Mouse (Mus musculus): ENCODE data around the gene Ppp6r2. TPM values are rescaled to one million over a fixed set of nuclear protein-coding genes. Genes with fewer than 3 reads are reported as not detected.

The Ppp6r2 gene
- total RNA-seq, 2 experiments from 2014 or later, result 64.2 to 70.0 TPM

DNA sequence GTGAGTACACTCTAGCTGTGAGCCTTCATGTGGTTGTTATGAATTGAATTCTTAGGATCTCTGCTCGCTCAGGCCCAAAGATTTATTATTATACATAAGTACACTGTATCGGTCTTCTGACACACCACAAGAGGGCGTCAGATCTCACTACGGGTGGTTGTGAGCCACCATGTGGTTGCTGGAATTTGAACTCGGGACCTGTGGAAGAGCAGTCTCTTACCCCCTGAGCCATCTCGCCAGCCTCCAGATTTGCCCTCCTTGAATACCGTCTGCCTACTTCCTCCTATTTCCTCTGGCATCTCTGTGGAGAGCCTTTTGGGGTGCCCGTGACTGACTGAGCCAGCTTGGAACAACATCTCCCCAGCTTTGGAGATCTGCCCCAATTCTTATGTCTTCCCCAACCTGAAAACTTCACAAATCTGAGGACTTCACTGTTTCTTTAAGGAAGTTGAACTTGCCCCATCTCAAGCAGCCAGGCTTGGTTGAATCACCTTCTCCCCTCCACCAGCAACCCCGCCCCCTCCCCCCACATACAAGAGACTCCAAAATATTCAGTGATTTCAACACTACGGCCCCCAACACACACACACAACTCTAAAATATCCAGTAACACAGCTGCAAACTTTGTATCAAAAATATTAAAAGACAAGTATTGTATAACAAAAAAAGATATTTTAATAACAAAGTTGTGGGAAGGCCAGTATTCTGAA lies 29.6 kb upstream of the Ppp6r2 start:
- no peak for DNase-seq (ENCODE audit: low spot score in 2 of 2)

DNA sequence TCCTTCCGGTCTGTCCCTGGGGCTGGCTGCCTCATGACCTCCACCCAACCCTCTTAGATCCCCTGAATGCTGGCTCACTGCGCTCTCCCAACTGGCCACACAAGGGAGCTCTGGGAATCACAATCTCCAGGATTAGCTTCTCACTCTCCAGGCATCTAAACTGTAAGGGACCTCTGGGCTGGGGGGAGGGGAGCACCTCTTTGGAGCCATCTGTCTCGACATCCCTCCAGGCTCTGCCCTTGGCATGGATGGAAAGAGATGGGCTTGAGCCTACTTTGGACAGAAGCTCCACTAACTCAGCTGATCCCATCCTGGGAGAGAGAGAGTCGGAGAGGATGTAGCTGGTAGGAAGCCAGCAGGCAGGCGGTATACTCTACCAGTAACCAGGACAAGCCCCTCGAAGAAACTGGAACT lies 29.0 kb upstream of the Ppp6r2 start:
- no peak for DNase-seq (ENCODE audit: low spot score in 2 of 2)

DNA sequence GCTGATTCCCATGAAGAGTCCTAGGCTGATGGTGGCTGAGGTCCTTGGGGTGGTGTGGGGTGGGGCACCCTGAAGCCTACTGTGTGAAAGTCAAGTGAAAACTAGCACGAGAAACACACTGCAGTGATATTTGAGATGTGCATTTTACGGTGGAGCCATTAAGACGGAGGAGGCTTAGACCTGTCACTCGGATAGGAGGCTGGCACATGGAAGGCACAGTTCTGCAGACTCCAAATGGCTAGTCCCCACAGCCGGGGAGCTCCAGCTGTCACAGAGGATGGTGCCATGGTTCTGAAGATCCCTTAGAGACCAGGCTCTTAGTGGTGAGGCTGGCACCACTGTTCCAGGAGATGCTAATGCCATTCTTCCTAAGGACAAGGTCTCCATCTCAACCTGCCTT lies 28.5 kb upstream of the Ppp6r2 start:
- no peak for DNase-seq (ENCODE audit: low spot score in 2 of 2)

DNA sequence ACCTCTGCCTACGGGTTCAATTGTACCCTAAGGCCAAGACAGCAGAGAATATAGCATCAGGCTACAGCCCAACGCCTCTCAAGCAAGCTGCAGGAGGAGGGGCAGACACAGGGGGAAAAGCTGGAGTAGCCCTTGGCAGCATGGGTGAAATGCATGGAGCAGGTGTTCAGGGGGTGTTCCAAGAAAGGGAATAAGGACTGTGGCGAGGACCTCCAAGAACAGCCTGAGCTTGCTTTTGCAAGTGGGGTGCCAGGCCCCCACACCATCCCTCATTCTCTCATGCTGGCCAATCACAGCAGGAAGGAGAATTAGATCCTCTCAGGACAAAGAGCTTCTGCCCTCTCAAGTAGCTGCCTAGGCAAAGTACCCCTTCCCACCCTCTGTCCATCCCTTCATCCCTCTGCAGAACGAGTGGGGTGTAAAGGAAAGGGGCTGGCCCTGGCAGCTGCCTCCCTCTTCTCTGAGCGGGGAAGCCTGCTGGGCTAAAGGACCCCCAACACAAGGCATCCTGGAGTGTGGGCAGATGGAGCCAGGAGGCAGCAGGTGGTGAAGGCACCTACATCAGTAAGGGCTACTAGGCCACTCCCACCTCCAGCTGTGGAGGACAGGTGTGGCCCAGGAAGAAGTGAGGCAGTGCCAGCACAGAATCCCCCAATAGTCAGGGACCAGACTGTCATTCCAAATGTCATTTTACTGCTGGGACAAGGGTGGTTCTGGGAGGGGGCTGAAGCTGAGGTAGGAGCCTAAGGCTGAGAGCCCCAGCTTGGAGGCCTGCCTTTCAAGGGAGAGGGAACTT lies 27.0 kb upstream of the Ppp6r2 start:
- DNase-seq (ENCODE audit: low spot score in 2 of 2), result no peak

DNA sequence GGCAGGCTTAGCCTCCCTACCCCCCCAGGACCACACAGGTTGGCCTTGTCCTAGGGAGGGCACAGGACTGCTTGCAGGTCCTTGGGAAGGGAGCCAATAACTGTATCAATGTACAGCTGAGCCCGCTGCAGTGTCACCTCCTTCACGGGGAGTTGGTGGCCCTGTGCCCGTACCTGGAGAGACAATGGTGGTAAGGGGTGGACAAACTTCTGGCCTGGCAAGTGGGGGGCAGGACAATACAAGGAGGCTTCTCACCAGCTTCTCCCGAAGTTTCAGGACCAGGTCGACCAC lies 26.5 kb upstream of the Ppp6r2 start:
- no peak for DNase-seq (ENCODE audit: low spot score in 2 of 2)

DNA sequence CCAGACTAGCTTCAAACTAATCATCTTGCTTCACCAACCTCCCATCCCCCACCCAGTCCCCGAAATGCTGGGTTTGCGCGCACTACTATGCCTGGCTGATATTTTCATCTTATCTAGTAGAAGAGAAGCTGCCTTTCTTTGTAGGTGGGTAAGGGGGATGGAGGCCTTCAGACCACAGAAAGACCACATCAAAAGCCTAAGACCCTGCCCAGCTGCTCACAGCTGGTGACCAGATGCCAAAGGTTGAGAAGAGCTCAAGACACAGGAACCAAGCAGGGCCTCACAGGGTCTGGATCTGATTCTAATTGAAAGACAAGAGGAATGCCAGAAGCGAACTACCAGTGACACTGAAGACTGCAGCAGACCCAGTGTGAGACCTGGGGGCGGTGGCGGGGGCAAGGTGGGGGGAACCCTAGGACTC lies 16.1 kb upstream of the Ppp6r2 start:
- no peak for DNase-seq (ENCODE audit: low spot score in 2 of 2)

DNA sequence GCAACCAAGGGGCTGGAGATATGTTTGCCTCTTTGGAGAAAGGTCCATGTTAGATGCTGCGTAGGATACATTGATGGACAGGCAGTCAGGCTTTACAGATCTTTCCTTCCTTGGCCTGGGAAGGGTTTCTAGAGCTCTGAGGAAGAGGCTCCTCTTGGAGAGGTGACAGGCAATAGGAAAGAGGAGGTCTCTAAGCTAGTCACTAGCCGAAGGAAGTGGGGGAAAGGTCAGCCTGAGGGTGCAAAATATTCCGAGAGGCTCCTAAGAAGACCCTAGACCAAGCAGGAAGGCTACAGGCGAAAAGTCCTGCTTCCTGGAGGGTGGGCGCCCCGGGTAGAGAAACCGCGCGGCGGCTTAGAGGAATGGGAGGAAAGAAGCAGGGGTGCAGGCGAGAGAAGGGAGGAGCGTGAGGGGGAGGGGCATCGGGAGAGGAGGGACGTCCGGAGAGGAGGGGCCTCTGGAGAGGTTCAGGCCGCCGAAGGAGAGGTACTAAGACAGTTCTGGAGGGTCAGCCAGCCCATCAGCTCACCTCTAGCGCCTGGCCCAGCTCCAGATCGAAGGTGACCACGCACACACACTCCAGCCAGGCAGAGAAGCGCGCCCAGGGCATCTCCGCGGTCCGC lies 15.6 kb upstream of the Ppp6r2 start:
- DNase-seq (ENCODE audit: low spot score in 2 of 2), result peak; percentile 78 to 93

DNA sequence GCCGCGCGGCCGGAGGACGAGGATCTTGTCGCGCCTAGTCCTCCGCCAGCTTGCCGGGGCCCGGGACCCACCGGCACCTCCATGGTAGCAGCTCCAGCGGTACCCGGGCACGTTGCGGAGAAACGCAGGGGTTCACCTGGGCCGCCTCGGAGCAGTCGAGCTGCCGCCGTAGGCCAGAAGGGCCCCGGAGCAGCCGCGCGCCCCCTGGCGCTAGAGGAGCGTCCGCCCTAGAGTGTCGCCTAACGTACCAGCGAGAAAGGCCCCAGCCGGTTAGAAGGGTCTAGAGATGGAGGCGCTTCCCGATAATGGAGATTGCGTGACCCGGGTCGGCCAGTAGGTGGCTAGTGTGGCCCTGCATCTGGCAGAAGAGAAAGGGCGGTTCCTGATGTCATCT lies 15.0 kb upstream of the Ppp6r2 start, which contains the start of gene Dennd6b:
Dennd6b (minus strand) TSS at position 184 of the 394 bp plus-strand sequence.
- peak; percentile 88 to 98 for DNase-seq (ENCODE audit: low spot score in 2 of 2)

DNA sequence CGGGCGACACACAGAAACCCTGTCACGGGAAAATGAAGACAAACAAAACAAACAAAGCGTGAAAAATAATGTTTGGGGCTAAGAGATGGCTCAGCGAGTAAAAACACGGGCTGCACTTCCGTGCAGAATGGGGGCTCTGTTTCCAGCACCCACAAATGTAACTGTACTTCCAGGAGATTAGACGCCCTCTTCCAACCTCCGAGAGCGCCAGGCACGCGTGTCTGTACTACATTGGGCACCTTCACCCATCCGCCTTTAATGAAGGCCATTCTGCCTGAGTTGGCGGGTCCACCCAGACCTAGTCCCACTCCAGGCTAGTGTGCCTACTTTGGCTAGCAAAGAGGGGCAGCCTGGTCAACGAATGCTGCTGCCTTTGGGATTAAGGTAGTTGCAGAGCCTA lies 14.3 kb upstream of the Ppp6r2 start:
- no peak for DNase-seq (ENCODE audit: low spot score in 2 of 2)

DNA sequence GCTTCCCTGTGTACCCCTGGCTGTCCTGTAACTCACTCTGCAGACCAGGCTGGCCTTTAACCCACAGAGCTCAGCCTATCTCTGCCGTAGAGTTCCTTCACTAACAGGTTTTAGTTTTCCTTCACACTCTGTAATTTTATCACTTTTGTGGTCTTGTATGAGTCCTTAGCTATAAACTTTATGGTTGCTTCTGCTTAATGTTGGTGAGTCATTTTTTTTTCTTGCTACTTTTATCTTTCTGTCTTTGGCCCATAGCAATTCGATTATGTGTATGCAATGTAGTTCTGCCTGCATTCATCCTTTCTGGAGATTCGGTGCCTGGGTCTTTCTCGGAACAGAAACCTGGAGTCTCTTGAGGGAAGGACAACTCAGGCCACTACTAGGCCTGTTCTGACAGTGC lies 3.9 kb upstream of the Ppp6r2 start:
- DNase-seq (ENCODE audit: low spot score in 2 of 2), result no peak

DNA sequence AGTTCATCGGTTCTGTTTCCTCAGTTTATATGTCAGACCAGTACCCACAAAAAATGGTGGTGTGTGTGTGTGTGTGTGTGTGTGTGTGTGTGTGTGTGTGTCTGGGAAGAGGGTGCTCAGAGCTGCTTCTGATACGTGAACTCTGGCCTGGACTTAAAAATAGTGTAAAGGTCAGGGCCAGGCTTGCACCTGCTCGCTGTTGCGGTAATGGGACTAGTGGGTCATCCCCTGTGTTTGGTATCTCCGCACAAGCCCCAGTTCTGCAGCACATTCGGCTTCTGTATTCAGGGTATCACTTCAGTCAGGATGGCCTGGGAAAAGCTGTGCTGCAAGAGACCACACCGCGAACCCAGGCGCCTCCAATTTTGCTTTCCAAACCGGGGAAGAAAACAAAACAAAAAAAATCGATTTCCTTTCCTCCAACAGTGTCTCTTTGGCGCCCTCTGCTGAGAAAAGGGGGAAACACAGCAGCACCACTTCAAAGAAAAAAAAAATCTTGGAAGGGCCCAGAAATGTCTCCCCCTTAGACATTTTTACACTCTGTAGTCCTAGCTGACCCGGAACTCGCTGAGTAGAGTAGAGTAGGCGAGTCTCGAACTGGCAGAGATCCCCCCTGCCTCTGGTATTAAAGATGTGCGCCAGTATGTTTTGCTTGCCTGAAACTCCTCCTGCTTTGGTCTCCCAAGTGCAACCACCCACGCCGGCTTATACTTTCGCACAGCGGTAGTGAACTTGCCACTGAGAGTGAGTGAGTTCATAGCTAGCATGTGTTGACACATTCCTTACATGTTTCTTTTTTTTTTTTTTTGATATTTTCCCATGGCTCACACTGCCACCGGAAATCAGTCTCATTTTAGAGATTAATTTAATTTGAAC lies 1.2 kb upstream of the Ppp6r2 start:
- DNase-seq (ENCODE audit: low spot score in 2 of 2), result peak; percentile 74 to 89

DNA sequence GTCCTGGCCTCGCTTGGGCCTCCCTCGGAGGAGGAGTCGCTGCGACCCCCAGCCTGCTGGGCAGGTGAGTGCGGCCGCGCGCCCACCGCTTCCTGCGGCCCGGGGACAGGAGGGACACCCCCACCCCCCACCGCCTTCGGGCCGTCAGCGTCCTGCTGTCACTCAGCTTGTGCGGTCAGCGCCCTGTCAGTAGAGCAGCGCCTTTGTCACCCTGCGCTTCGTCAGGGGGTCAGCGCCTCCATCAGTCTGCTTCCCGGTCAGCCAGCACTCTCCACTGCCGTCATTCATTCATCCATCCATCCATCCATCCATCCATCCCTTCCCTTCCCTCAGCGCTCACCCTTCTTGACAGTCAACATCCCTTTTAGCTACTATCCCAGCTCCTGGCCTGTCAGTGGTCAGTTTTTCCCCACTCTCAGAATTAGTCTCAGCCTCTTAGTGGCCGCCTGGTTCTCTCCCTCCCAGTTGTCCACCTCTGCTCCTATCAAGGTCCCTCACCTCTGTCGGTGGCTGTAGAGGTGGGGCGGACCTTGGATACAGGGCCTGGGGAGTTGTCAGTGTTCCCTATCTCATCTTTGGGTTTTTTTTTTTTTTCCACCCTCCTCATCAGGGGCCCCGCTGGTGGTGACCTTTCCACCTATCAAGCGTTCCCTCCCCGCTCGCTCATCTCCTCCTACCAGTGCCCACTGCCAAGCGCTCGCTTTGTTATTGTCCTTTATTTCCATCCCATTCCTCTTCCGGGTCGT lies 536 bp downstream of the Ppp6r2 start:
- peak in 1 of 2 experiments; percentile 29 for DNase-seq (ENCODE audit: low spot score in 2 of 2)

DNA sequence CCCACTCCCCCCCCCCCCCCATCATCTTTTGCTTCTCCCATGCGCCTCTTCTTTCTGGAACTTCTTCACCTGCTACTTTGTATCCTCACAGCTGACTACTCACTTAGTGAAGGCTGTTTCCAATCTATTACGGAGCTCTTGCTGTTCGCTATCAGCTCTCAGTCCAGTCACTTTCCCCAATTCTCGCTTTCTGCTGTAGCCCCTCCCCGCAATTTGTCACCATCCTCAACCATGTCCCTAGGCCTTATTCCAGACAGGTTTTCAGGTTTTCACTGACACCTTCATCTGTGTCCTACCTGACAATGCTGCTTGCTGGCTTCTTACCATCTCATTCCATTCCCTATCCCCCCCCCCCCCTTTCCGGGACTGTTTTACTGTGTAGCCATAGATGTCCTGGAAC lies 1.1 kb downstream of the Ppp6r2 start:
- no peak for DNase-seq (ENCODE audit: low spot score in 2 of 2)

DNA sequence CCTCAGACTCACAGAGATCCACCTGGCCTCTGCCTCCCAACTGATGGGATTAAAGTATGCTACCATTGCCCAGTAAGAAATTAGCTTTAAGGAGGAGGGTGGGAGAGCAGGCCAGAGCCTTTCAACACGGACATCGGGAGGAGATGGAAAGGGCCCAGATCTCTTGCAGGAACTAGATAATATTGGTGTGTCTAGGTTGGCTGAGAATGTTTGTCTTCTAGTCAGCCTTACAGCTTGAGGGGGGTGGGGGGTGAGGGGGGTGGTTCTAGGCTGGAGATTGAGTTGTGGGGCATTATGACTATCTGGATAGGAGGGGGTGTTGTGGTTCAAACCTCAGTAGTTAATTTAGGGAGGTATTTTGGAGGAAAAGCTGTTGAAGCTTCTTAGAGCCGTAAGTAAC lies 2.2 kb downstream of the Ppp6r2 start:
- no peak for DNase-seq (ENCODE audit: low spot score in 2 of 2)

DNA sequence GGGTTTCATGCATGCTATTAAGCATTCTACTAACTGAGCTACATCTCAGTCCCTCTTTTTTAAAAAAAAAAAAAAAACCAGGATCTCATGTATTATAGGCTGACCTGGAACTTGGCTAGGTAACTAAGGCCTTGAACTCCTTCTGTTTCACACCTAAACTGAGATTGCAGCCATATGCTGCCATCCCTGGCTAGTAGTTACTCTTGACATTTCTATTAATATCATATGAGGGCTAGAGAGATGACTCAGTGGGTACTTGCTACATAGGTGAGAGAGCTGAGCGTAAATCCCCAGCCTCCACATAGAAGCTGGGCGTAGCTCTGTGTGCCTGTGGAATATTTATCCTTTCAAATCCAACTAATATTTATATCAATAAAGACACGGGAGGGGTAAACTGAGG lies 3.6 kb downstream of the Ppp6r2 start:
- no peak for DNase-seq (ENCODE audit: low spot score in 2 of 2)

DNA sequence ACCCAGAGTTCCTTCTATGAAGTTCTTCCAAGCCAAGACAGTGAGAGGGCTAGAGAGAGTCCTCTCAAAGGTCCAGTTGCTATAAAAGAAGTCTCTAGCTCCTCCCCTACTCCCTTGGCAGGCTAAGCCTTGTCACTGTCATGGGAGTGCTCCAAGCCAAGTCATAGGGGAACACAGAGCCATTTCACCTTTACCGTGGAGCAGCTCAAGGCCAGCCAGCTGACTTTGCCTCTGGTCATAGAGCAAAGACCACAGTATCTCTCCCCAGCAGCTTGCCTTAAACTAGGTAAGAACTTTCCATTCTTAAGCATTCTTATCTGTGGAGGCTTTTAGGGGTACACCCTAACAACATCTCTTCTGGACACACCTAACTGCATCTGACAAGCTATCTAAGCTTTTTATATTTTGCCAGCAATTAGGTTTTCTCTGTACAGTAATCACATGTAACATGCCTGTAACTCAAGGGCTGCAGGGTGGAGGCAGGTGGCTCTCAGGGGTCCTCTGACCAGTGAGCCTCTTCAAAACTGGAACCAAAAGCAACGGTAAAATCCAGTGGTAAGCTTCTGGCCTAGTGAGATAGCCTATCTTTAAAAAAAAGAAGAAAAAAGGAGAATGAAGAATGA lies 4.4 kb downstream of the Ppp6r2 start:
- DNase-seq (ENCODE audit: low spot score in 2 of 2), result no peak

DNA sequence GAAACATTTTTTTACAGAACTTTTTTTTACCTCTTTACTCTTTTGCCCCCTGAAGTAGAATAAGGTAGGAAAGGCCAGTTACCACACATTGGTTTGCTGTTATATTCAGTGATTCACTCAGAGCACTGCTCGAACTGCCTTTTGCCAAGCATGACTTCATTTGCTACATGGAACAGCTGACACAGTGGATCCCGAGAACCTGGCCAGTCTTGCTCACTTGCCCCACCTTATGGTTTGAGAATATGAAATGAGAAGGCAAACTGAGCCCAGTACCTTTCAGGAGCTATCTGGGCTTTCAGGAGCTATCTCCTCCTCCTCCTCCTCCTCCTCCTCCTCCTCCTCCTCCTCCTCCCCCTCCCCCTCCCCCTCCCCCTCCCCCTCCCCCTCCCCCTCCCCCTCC lies 22.2 kb downstream of the Ppp6r2 start:
- DNase-seq (ENCODE audit: low spot score in 2 of 2), result no peak

DNA sequence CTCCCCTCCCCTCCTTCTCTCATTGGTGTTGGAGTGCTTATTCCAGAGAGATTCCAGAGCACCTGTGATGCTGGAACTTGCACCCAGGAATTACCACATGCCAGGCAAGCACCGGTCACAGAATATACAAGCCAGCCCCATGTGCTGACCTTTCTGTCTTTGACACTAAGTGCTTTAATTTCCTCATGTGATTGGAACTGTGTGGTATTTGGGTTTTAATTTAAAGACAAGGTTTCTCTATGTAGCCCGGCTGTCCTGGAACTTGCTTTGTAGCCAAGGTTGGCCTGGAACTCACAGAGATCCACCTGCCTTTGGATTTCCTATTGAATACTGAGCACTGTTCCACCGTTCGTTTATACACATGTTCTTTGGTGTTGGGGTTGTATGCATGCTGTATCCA lies 22.7 kb downstream of the Ppp6r2 start:
- DNase-seq (ENCODE audit: low spot score in 2 of 2), result no peak

DNA sequence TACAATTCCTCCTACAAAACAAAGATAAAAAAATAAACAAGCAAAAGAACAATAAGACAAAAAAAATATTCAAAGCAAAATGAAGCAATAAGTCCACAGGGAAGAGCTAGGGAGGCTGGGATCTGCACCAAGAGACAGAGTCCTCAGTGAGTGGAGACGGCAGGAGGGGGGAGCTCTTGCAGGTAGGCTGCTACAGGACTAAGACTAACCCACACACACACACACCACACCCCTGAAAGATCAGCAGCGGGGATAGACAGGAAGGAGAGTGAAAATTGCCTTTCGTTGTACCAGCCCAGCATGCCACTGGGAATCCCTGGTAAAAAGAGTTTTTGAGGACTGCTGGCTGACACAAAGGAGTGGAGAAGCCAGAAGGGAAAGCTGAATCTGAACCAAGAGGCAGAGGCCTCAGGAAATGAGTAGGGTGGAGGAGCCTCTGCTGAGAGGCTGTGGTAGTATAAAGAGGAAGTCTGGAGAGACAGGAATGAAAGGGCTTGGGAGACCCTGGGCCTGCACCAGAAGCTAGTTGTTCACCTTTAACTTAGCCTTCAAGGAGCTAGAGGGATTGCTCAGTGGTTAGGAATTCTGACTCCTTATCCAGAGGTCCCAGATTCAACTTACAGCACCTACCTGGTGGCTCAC lies 28.5 kb downstream of the Ppp6r2 start:
- no peak for DNase-seq (ENCODE audit: low spot score in 2 of 2)

DNA sequence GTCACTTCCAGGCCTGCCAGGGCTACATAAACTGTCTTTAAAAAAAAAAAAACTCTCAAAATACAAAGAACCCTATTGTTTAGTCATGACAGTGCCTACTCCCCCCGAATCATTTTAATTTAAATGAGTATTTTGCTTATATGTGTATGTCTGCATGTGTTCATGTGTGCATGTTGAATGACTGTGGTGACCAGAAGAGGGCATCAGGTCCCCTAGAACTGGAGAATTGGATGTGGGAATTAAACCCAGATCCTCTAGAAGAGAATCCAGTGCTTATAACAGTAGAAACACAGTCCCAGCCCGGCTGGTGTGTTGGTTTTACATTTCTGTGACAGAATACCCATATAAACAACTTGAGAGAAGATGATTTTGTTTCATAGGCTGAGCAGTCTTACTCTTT lies 29.7 kb downstream of the Ppp6r2 start:
- no peak for DNase-seq (ENCODE audit: low spot score in 2 of 2)

Data from gastrocnemius, postnatal 4 days (tissue).